Mouse (Mus musculus) activated CD4-positive, CD25-positive, alpha-beta regulatory T cell, adult 4 months (primary cell): ENCODE data around the gene Rbpj. TPM values are rescaled to one million over a fixed set of nuclear protein-coding genes. Genes with fewer than 3 reads are reported as not detected.
"Not testable (repeated sequence)": the region's sequence is repeated elsewhere in the genome, so short reads cannot be mapped to it uniquely, and the experiment has no call there.

Experiments used
- ATAC-seq: one replicate; pipeline ENCODE4 v1.8.0; 2017
- polyA plus RNA-seq, 2 experiments: library from polyadenylated mRNA; unstranded; fragments of 100-300 nt; shearing (Covaris generic); gene quantifications; one replicate each; pipeline ENCODE4 v1.2.1; 2017

The Rbpj gene
- polyA plus RNA-seq, 2 experiments from 2014 or later = 41.3 to 45.6 TPM

DNA sequence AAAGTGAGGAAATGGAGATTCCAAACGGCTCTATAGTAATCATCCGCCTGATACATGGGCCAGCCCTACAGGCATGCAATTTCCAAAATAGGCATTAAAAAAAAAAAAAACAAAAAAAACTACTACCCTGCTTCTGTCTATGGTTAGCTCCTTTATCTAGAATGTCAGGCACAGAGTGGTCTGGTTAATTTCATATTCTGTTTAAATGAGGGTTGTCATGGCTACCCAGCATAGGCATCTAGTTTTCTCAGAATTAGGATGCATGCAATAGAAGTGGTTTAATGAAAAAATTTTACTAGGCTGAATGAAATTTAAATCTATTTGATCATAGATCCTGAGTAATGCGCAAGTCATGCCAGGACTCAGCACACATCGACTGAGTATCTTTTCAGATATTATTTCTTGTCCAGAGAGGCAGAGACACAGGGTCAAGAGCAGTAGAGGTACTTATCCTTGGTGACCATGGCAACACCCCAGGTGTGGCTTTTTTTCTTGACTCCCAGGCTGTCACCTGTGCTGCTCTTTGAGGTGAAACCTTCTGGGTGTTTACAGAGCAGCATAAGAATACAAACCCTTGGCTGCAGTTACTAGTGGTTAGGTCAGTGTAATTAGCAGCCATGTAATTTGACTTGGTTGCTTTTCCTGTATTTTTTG lies 49.1 kb downstream of the Rbpj start:
- no peak for ATAC-seq

DNA sequence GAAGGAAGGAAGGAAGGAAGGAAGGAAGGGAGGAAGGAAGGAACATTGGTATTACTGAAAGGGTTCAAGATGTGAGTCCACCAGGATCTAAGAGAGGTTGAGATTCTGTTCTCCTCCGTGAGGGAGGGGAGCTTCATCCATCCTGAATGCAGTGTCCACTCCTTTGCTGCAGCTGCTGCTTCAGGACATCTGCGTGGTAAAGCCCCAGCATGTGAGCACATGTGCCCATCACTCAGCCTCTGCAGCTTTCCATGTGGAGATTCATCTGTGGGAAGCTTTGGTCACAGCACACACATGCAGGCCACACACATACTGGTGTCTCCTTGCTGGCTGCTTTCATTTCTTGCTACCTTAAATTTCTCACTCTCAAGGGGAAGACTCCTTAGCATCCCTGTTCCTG lies 50.5 kb downstream of the Rbpj start:
- ATAC-seq = no peak

- ATAC-seq = no peak
Measured at GRCm38 (mm10) chr5:53517802-53518201, 51.9 kb downstream of the Rbpj start.

DNA sequence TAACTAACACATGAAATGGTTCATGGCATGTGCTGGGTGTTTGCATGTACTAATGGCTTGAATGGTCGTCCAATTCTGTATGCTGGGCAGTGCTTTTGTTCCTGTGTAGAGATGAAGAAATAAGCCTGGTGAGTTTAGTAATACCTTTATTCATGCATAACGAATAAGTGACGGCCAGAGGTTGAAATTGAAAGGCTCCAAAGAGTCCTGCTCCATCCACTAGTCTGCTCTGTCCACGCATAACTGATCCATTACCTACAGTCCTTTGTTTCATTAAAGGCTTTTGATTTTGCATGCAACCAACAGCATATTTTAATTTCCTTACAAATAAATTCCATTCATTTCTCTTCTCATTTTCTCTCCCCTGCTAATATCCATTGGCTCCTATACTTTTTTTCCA lies 53.2 kb downstream of the Rbpj start:
- ATAC-seq = no peak

DNA sequence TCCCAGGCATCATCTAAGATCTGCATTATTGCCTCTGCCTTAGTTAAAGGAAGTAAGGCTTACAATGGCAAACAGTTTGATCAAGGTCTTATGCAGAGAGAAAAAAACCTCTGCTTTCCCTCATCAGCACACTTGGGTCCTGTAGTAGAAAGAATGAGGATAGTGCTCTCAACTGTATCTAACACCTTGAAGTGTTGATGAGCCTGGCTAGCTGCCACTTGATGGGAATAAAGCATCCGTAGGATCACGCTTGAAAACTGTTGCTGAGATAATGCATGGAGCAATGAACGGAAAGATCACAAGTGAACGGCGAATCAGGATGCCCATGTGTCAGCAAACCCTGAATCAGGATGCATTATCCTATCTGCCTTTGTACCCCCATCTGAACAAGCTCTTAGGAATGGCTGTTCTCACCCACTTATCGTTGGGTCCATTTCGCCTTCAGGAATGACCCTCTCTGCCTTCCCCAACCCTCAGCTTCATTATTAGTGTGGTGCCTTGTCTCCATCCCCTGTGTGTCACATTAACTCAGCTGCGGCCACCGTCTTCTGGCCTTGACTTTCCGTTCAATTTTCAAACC lies 54.1 kb downstream of the Rbpj start:
- ATAC-seq = no peak

DNA sequence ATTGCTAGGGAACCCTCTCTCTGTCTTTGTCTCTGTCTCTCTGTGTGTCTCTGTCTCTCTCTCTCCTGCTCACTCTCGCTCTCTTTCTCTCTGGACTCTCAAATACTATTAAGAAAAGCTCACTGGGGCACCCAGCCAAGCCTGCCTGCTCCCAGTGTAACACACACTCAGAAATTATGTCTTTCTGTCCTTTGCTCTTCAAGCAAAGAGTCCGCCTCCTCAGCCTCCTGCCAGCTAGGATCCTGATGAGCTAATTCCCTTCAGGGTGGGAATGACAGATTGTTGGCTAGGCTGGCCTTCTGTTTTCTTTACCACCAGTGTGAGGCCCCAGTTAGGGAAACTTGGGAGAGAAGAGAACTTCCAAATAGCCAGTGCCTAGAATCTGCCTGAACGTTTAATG lies 57.1 kb downstream of the Rbpj start:
- no peak for ATAC-seq

GRCm38 (mm10) chr5:53524162-53524561 lies 58.2 kb downstream of the Rbpj start:
- ATAC-seq = no peak

DNA sequence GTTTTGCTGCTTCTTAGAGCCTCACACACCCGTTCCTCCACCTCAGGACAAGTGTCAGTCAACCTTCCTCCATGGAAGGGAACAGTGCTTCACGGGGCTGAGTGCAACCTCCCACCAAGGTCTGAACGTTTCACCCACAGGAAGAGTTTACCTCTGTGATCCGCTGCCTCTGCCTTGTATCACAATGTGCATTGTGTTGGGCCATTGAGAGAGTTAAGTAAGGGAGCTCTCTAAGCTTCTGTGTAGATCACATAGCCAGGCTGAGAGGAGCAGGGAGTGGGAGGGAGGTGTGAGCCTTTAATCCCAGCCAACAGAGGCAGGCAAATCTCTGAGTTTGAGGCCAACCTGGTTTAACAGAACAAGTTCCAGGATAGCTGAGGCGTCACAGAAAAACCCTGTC lies 58.9 kb downstream of the Rbpj start:
- ATAC-seq = no peak

DNA sequence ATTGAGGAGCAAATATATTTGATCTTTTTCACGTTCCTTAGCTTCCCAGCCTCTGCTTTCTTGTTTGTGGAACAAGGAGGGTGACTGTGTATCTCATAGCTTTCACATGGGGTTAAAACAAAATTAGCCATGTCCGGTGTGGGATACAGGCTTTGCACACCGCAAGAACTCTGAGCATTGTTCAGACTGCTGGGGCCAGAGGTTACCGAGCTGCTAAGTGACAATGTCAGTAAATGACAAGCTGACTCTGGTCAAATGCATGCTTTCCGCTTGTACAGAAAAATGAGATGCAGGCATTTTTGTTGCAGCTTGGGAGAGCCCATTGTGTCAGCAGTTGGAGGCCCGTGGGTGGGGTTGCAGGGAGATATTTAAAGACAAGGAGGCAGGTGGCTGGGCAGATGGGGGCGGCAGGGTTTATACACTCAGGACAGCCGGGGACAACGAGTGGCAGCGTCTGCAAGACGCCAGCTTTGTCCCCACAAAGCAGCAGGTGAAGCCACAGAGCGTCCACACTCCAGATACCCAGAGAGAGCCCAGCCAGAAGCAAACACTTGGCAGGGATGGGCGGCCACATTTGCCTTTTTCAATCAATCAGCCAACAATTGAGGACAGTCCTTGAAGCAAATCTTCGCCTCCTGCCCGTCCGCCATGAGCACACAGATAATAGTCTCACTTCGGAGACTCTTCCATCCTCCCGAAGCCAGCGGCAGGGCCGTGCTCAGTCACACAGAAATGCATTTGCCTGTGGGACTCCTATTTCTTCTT lies 59.5 kb downstream of the Rbpj start:
- ATAC-seq = no peak

GRCm38 (mm10) chr5:53526070-53526430 lies 60.1 kb downstream of the Rbpj start:
- no peak for ATAC-seq

DNA sequence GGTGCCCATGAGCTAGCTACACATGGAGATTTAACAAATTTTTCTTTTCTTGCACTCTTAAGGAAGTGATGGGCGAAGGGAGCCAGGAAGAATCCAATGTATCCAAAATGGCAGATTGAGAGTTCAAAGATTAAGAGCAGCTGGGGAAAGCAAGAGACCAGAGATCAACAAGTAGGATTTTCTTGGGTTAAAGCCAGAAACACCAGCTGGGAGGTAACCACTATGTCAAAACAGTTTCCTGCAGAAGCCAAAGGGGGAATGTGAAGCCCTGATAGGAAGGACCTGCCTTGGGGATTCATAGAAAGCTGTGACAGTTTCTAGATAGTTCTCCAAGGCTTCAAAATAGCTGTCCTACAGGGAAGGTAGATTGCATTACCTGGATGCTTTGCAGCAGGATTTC lies 63.9 kb downstream of the Rbpj start:
- no peak for ATAC-seq

DNA sequence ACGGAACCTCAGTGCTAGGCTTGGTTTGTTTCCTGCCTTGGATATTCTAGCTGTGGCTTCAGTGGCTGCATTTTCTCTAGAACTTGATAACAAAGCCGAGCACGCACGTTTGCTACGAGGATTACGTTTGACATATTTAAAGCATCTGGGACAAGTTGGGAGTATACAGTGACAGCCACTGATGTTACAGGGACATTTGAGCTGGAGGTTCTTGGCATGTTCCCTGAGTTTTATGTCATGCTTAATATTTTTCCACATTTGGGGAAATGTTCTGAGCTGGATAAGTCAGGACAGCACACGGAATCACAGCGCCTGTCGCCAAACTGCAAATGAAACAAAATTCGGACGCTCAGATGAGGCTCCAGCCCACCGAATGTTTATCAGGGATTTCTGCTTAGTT lies 69.1 kb downstream of the Rbpj start:
- ATAC-seq = no peak

DNA sequence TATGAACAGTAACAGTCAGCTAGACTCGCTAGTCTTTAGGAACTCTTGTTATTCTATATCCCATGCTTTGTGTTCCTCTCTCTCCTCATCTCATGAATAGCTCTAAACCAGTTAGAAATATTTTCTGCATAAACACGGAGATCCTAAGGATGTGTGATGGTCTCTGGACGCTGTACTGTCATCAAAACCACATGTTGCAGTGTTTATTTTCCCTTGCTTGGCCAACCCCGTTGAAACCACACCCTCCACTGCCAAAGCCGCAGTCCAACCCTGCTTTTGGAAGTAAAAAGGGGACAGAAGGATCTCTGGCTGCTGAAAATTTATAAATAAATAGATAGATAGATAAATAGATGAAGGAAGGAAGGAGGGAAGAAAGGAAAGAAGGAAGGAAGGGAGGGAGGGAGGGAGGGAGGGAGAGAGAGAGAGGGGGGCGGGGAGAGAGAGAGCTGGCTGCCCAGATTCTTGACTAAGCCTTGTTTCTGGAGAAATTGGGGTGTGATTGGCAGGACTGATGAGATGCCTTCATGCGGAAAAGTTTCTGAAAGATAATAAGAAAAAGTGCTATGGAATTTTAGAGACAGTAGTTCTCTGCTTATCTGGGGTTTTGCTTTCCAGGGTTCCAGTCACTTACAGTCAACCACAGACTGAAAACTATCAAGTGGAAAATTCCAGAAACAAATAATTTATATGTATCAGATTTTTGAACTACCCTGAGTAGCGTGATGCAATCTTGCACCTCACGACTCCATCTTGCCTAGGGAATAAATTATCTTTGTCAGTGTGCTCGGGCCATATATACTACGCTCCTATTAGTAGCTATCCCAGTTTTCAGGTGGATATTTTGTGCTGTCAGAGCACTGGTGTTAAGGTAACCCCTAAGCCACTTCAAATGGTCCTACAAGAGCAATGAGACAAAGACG lies 70.9 kb downstream of the Rbpj start:
- no peak for ATAC-seq

GRCm38 (mm10) chr5:53539860-53540633 lies 74.1 kb downstream of the Rbpj start:
- ATAC-seq = no peak

GRCm38 (mm10) chr5:53542073-53542472 lies 76.1 kb downstream of the Rbpj start:
- ATAC-seq = no peak

DNA sequence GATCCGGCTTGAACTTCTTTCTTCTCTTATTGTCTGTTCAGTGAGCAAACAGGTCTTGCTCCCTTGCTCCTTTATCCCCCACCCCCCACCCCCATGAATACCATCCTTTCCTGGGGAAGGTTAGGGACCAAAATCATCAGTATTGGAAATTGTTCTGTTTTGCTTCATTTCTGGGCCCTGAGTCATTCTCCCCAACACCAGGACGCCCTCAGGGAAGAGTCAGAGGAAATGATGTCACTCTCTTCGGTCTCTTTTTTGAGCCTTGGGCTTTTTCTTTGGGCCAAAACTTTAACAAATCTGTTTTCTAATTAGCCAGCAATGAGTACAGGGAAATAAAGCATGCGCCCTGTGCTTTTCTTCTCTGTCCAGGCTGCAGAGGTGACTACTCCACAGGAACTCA lies 77.4 kb downstream of the Rbpj start:
- peak; percentile 29 for ATAC-seq

GRCm38 (mm10) chr5:53543945-53544344 lies 78.0 kb downstream of the Rbpj start:
- no peak for ATAC-seq

GRCm38 (mm10) chr5:53546440-53546839 lies 80.5 kb downstream of the Rbpj start:
- peak; percentile 9 for ATAC-seq

DNA sequence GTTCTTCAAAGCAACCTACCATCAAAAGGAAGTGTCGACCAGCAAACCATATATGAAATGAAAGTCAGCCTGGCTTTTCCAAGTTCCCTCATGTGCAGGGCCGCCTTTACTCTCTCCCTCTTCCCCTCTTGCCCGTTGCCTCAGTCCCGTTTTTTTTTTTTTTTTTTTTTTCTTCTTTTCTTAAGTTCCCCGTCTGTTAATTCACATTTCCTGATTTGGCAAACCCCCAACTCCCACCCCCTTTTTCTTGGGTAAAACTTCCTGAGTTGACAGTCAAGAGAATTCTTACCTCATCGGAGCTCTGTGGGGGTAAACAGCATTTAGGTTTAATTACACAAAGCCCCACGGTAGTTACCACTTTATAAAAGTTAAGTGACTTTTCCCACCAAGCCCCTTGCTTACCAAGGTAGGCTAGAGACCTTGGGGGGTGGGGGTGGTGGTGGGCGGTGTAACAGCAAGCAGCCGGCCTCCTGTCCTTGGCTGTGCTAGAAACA lies 81.1 kb downstream of the Rbpj start:
- peak; percentile 39 for ATAC-seq

DNA sequence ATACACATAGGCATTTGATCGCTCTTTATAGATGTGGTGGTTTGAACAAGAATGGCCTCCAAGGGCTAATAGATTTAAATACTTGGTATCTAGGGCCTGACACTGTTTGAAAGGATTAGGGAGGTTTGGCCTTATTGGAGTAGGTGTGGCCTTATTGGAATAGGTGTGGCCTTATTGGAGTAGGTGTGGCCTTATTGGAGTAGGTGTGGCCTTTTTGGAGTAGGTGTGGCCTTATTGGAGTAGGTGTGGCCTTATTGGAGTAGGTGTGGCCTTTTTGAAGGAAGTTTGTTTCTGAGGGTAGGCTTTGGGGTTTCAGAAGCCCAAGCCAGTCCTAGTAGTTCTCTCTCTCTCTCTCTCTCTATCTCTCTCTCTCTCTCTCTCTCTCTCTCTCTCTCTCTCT lies 84.4 kb downstream of the Rbpj start:
- ATAC-seq = not testable (repeated sequence)

GRCm38 (mm10) chr5:53551394-53551793 lies 85.4 kb downstream of the Rbpj start:
- no peak for ATAC-seq

DNA sequence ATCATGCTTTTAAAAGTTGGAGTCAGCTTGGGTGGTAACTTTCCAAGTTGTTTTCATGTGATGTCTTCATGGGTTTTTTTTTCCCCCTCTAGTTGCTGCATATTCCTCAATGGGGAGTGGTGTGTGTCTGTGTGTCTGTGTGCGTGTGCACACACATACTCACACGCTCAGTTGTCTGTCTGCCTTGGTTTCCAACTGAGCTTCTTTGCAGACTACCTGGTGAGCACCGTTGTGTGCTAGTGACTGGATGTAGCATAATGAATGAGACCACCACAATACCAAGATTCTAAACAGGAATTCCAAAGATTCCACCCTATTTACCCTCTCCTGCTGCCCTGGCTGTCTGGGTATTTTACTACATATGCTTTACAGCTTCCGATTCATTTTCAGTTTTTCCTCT lies 86.0 kb downstream of the Rbpj start:
- no peak for ATAC-seq
